Mouse (Mus musculus) stomach, postnatal 0 days (tissue): Measurements from ENCODE around the gene Opn4. TPM values are rescaled to one million over a fixed set of nuclear protein-coding genes. Genes with fewer than 3 reads are reported as not detected.
A peak's percentile ranks its signal among the peaks of the same experiment; 100 is the strongest.

Experiments
- ATAC-seq: fragments of 200-750 bp; cut with Nextera tagmentation; 2 replicates; pipeline ENCODE4 v1.8.0; 2017; ENCODE audit not compliant: low FRiP score, low TSS enrichment
- DNase-seq: peaks from one replicate; pipeline ENCODE4 v3.0.0-alpha.2; 2016; ENCODE audit warnings: low spot score
- H3K27ac ChIP-seq: fragments of 300-500 bp; sonication (generic); replicated peaks from 2 replicates; pipeline ENCODE4 v1.5.1; 2014; ENCODE audit warnings: mild to moderate bottlenecking, control low read depth
- H3K27me3 ChIP-seq: fragments of 300-500 bp; sonication (generic); 2 replicates; pipeline ENCODE4 v1.6.1; 2014; ENCODE audit warnings: low read length; ENCODE audit not compliant: control insufficient read depth, insufficient read depth
- H3K36me3 ChIP-seq: fragments of 300-500 bp; sonication (generic); 2 replicates; pipeline ENCODE4 v1.6.1; 2014; ENCODE audit warnings: low read length, mixed read lengths; ENCODE audit not compliant: control insufficient read depth, insufficient read depth
- H3K4me1 ChIP-seq: fragments of 300-500 bp; sonication (generic); replicated peaks from 2 replicates; pipeline ENCODE4 v1.6.1; 2014; ENCODE audit warnings: antibody characterized with exemption; ENCODE audit not compliant: control insufficient read depth, insufficient read depth
- H3K4me2 ChIP-seq: fragments of 300-500 bp; sonication (generic); replicated peaks from 2 replicates; pipeline ENCODE4 v1.6.1; 2014; ENCODE audit warnings: low read depth, mild to moderate bottlenecking, control low read depth, moderate library complexity
- H3K4me3 ChIP-seq: fragments of 300-500 bp; sonication (generic); 2 replicates; pipeline ENCODE4 v1.5.1; 2014; ENCODE audit warnings: low read depth, low read length, control low read depth
- H3K9ac ChIP-seq: fragments of 300-500 bp; sonication (generic); 2 replicates; pipeline ENCODE4 v1.6.1; 2014; ENCODE audit warnings: mild to moderate bottlenecking, low read length, control low read depth, mixed read lengths
- H3K9me3 ChIP-seq: fragments of 300-500 bp; sonication (generic); 2 replicates; pipeline ENCODE4 v1.6.1; 2016; ENCODE audit warnings: low read length; ENCODE audit not compliant: control insufficient read depth
- CTCF ChIP-seq: IDR thresholded peaks from 2 replicates; pipeline ENCODE4 v1.5.1; 2016; ENCODE audit warnings: antibody characterized with exemption, low read depth, mild to moderate bottlenecking, moderate library complexity
- EP300 ChIP-seq: optimal IDR thresholded peaks from 2 replicates; pipeline ENCODE3; 2016; ENCODE audit warnings: antibody characterized with exemption
- WGBS: fragments of 180-500 bp; shearing (Covaris S2); extraction: QIAGEN DNeasy Blood & Tissue Kit; methylation state at CpG from one replicate; pipeline ENCODE4 v1.1.7; 2014; 5-methylcytosine and 5-hydroxymethylcytosine counted together
- polyA plus RNA-seq: library from polyadenylated mRNA; unstranded; fragments of >200 nt; fragmentation: Nextera tagmentation; extraction: Ambion mirVana; gene quantifications from 2 replicates; pipeline ENCODE4 v1.2.1, GENCODE M21; 2015

The Opn4 gene
- polyA plus RNA-seq, 1 experiment from 2014 or later: not detected

DNA sequence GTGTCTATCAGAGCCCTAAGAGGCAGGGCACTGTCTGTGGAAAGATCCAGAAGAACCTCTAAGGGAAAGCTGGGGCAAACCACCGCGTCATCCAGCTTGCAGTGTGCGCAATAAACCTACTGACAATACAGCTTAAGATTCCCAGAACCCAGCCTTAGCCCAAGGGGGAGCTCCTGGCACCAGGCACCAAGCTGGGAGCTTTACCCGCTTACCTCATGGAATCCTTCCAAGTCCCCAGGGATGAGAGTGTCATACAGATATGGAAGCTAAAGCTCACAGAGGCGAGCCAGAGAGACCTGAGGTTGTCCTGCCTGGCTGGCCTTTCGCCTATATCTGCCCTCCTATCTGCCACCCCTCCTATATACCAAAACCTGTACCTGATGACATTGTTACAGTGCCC, 56.3 kb downstream of the Opn4 start:
- Histone ChIP-seq H3K4me1 (peaks cover 9% of the 10 kb centered on the region), H3K27ac (peak overlapping the region; percentile 78), H3K9me3 (no peaks in the 10 kb centered on the region), H3K27me3 (no peaks in the 10 kb centered on the region), H3K9ac (no peak overlapping the region), H3K4me2 (no peak overlapping the region), H3K4me3 (no peak overlapping the region), H3K36me3 (no peaks in the 10 kb centered on the region)
- no peak for DNase-seq
- TF ChIP-seq CTCF (no peak), EP300 (no peak)
- WGBS: 72% methylated on average over 6 of the region's 6 CpGs
- ATAC-seq: no peak

DNA sequence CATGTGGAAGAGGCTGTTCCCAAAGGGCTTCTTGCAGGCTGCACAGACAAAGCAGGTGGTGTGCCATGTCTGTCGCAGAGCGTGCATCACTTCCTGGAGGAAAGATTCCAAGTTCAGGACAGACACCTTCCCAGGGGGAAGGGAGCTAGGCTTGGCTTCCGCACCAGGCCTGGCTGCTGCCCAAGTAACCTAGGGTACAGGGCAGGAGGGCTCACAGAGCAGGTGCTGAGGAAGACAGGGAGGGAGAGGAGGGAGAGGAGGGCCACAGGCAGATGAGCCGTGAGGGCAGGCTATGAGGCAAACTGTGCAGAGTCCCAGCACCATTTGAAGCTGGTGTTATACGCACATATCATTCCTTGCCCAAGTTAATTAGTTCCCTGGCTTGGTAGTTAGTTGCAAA, 58.0 kb downstream of the Opn4 start:
- Histone ChIP-seq H3K4me2 (no peak overlapping the region), H3K27ac (peak overlapping the region; percentile 88), H3K9me3 (no peaks in the 10 kb centered on the region), H3K4me1 (peaks cover 9% of the 10 kb centered on the region), H3K9ac (no peak overlapping the region), H3K4me3 (no peak overlapping the region), H3K27me3 (no peaks in the 10 kb centered on the region), H3K36me3 (no peaks in the 10 kb centered on the region)
- 80% methylated on average over 5 of the region's 5 CpGs for WGBS
- TF ChIP-seq EP300 (no peak), CTCF (no peak)
- no peak for DNase-seq
- no peak for ATAC-seq

DNA sequence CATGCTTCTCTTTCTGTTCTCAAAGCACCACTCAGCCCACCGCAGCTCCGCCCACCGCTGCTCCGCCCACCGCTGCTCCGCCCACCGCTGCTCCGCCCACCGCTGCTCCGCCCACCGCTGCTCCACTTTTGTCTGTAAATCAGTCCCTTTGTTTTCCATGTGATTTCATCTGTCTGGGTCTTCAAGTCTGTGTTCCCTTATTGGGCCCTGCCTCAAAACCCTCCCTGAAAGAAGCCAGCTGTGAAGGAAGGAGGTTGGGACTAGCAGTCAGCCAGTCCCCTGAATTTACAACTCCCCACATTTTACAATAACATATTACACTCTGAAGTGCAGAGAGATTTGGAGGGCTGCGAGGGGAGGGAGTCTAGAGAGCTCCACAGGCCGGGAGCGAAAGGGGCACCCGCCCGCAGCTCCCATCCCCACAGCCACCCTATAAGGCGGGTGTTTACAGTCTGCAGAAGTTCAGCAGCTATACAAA, 59.2 kb downstream of the Opn4 start:
- H3K4me2 ChIP-seq: peak overlapping the region; percentile 39
- H3K9me3 ChIP-seq: no peaks in the 10 kb centered on the region
- H3K4me3 ChIP-seq: 0 out of 2 replicates have a peak overlapping the region, but pooled peaks have one; percentile 8
- peaks cover 9% of the 10 kb centered on the region for H3K4me1 ChIP-seq
- ATAC-seq: peak; percentile 82
- DNase-seq: peak; percentile 52
- TF ChIP-seq CTCF (no peak), EP300 (no peak)
- H3K27ac ChIP-seq: peak overlapping the region; percentile 88
- WGBS: 10% methylated on average over 17 of the region's 17 CpGs
- H3K27me3 ChIP-seq: no peaks in the 10 kb centered on the region
- H3K36me3 ChIP-seq: no peaks in the 10 kb centered on the region
- H3K9ac ChIP-seq: peak overlapping the region; percentile 18; the same call in 1 of the 2 replicates

Other genes with a start within 250 kb of the Opn4 start
- gene Fam25c, start 244.7 kb downstream of the Opn4 start, polyA plus RNA-seq: 793 and 847 TPM in 2 replicates
- gene Sncg, start 225.4 kb downstream of the Opn4 start, polyA plus RNA-seq: 29.0 and 29.7 TPM in 2 replicates
- gene Mmrn2, start 224.7 kb downstream of the Opn4 start, polyA plus RNA-seq: 4.1 TPM in 2 replicates
- gene Bmpr1a, start 96.8 kb downstream of the Opn4 start, polyA plus RNA-seq: 27.0 and 29.0 TPM in 2 replicates
- not detected in 2 replicates for gene 9230112D13Rik, start 77.3 kb downstream of the Opn4 start, polyA plus RNA-seq
- gene Ldb3, start 11.5 kb downstream of the Opn4 start, polyA plus RNA-seq: 1.6 and 1.7 TPM in 2 replicates
- gene Wapl, start 73.8 kb upstream of the Opn4 start, polyA plus RNA-seq: 15.8 and 16.0 TPM in 2 replicates
- gene Grid1, start 220.0 kb upstream of the Opn4 start, polyA plus RNA-seq: 0.34 and 0.54 TPM in 2 replicates